Mouse (Mus musculus): ENCODE measurements around the gene Olfr10.
"Not testable (repeated sequence)": the region's sequence is repeated elsewhere in the genome, so short reads cannot be mapped to it uniquely, and the experiment has no call there.

Gene Olfr10

GRCm38 (mm10) chr11:49304441-49304840, at the start of gene Olfr10:
Gene Olfr10, plus strand, starts transcription at chr11:49304741.
- no peak for DNase-seq

GRCm38 (mm10) chr11:49259296-49259695, 45.2 kb upstream of the Olfr10 start:
- DNase-seq: peak; percentile 78

- DNase-seq: no peak
Measured at GRCm38 (mm10) chr11:49259829-49260228, 44.7 kb upstream of the Olfr10 start.

DNA sequence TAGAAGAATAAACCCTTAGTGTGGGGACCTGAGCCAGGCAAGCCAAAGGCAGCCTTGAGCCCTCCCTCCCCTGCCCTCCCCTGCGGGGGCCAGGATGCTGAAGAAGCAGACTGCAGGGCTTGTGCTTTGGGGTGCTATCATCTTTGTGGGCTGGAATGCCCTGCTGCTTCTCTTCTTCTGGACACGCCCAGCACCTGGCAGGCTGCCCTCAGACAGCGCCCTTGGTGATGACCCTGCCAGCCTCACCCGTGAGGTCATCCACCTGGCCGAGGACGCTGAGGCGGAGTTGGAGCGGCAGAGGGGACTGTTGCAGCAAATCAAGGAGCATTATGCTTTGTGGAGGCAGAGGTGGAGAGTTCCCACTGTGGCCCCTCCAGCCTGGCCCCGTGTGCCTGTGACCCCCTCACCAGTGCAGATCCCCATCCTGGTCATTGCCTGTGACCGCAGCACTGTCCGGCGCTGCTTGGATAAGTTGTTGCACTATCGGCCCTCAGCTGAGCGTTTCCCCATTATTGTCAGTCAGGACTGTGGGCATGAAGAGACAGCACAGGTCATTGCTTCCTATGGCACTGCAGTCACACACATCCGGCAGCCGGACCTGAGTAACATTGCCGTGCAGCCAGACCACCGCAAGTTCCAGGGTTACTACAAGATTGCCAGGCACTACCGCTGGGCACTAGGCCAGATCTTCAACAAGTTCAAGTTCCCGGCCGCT, 43.8 kb upstream of the Olfr10 start:
- peak; percentile 96 for DNase-seq

- peak; percentile 95 for DNase-seq
Measured at GRCm38 (mm10) chr11:49261313-49261855, 43.2 kb upstream of the Olfr10 start.

- DNase-seq: peak; percentile 63
Measured at GRCm38 (mm10) chr11:49262286-49262685, 42.3 kb upstream of the Olfr10 start.

GRCm38 (mm10) chr11:49263149-49263548, 41.4 kb upstream of the Olfr10 start:
- no peak for DNase-seq

DNA sequence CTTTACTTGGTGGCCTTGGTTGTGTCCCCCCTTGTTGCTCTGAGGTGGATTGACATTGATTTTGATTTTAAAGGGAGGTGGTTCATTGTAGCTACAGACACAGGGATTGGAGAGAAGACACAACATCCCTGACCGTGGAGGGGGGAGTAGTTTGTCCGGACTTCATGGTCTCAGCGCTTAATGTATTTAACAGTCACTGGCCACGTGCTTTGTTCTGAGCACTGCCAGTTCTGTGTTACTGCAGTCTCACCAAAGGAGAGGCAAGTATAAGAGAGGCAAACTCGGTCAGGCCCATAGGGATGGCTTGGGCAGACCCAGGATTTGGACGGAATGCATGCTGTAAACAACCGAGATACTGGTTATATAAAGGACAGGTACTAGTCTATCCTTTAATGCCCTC, 40.5 kb upstream of the Olfr10 start:
- DNase-seq: no peak

DNA sequence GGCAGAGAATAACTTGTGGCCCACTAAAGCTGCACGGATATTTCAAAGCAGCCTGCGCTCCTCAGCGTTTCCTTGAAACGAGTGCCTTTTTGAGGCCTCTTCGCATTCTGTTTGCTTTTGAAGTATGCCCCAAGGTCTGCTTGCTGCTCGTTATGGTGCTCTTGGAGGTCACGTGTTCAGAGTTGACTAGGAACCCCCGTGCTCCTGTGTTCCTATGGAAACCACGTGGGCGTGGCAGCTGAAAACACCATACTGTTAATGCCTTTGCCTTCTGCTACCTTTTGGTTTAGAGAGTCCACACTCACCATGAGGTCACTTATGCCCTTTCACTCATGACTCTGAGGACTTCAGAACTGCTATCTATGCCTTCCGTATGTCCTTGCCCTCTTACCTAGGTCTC, 39.9 kb upstream of the Olfr10 start:
- DNase-seq: no peak

DNA sequence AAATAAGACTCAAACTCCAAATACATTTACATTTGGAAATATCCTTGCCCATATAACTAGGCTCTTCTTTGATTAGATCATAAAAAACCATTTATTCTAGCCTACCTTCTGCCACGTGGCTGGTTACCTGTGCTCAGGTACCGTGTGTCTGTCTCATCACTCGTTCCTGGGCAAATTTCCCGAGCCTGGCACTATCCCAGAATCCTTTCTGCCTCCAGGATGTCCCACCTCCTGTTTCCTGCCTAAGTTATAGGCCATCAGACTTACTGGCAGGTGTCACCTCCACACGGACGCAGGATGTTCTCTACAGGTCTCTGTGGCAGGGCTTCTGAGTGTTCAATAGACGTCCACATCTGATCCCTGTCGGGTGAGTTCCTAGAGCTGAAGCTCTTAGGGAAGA, 39.4 kb upstream of the Olfr10 start:
- DNase-seq: peak; percentile 46

DNA sequence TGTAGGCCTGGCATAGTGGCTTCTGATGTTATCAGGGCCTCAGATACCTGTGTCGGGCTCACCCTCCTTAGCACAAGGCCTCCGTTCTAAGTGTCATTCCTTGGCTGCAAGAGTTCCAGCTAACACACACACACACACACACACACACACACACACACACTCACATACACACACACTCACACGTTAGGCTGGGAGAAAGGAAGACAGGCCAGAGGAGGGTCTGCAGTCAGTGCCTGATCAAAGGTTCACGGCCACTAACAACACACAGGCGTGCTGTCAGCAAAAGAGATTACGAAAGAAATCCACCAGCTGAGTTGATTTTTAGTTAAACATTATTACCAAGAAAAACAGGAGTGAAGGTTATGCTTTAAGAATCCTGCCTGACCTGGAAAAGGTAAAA, 37.9 kb upstream of the Olfr10 start:
- peak; percentile 88 for DNase-seq

DNA sequence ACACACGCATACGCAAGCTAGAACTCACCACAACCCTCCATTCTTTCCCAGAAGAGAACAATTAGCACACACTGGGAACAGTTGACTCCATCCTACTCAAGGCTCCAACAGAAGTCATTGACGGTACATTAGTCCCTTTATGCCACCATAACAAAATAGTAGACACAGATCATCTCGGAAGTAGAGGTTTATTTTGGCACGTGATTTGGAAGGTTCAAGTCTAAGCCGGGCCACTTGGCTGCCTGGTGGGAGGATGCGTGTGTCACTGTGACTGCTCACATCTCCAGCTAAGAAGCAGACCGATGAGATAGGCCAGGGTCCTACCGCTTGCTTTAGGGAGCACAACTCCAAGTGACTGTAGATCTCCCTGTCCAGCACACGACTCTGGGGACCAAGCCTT, 37.2 kb upstream of the Olfr10 start:
- DNase-seq: no peak

DNA sequence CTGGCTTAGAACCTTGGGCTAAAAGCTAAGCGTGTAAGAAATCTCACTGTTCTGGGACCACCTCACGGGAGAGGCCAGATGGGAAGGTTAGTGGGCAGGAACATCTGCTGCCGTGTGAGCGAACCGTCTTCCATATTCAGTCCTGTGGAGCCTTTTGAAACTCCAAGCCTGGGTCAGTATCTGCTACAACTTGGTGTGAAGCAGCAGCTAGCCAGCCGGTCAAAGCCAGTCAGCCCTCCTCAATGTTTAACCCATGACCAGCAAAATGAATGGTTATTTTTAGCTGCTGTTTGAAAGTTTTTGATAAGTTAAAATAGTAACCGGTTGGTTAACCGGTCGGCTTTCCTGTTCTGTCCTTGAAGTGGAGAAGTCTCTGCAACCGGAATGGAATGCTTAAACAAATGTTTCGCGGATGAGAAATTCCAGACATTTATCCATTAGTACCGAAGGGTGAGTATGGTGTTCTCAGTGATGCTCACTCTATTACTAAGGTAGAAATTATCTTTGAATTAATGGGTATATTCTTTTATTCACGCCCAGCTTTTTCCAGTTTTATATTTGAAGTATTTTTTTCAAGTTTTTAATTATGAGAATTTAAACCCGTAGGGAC, 36.5 kb upstream of the Olfr10 start:
- DNase-seq: peak; percentile 88

DNA sequence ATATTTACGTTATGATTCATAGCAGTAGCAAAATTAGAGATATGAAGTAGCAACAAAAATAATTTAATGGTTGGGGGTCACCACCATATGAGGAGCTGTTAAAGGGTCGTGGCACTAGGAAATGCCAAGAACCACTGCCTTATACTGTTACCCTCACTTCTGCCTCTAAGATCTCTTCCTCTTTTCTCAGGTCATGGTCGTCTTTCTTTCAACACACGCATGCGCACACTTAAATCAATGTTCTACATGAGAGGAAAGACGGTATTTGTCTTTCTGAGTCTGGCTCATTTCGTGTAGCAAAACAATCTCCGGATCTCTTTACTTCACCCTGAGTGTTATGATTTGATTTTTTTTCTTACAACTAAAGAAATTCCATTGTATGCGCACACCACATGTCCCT, 34.8 kb upstream of the Olfr10 start:
- DNase-seq: no peak

DNA sequence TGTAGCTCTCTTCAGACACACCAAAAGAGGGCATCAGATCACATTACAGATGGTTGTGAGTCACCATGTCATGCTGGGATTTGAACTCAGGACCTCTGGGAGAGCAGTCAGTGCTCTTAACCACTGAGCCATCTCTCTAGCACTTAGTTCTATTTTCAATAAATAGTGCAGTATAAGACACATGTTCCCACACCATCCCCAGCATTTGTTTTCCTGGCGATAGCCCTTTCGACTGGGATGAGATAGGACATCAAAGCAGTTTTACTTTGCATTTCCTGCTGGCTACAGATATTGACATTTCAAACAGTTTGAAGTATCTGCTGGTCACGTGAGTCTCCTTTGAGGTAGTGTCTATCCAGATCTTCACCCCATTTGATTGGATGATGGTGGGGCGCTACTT, 34.2 kb upstream of the Olfr10 start:
- DNase-seq: no peak

DNA sequence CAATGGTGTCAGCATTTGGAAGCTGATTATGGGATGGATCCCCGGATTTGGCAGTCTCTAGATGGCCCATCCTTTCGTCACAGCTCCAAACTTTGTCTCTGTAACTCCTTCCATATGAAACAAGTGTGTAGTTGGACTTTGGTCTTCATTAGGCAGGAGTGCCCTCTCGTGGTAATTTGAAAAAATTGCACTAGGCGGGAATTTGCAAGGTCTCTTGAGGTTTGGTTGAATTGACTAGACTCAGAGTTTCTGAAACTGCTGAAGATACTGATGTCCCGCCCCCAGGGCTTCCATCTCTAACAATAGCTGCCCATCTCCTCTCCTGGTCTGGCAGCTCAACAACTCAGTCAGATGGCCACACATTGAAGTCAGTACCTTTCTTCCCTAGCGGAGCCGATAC, 33.2 kb upstream of the Olfr10 start:
- DNase-seq: peak; percentile 69

GRCm38 (mm10) chr11:49273834-49274519, 30.6 kb upstream of the Olfr10 start:
- no peak for DNase-seq

- peak; percentile 43 for DNase-seq
Measured at GRCm38 (mm10) chr11:49278222-49278621, 26.3 kb upstream of the Olfr10 start, which contains the start of gene Olfr1393. Gene Olfr1393, plus strand, starts transcription at chr11:49278304.

GRCm38 (mm10) chr11:49284982-49285381, 19.6 kb upstream of the Olfr10 start, which contains the start of gene Olfr1392:
Gene Olfr1392, plus strand, starts transcription at chr11:49285282.
- not testable (repeated sequence) for DNase-seq

DNA sequence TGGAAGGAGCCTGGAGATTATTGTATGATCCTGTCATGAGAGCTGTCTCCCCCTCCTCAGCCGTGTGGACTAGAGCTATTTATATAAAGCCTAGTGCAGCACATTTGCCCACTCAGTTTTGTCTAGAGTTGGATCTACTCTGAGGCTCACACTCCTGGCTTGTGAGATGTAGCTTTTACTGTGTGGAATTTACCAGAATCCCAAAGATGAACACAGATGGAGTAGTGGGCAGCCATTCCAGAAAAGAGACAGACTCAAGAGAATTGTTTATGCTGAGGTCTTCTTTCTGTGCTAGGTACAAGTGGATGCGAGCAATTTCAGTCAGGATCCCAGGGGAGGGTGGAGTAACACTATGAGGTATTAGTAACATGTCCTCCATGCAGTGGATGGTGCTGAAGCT, 17.3 kb upstream of the Olfr10 start:
- no peak for DNase-seq

DNA sequence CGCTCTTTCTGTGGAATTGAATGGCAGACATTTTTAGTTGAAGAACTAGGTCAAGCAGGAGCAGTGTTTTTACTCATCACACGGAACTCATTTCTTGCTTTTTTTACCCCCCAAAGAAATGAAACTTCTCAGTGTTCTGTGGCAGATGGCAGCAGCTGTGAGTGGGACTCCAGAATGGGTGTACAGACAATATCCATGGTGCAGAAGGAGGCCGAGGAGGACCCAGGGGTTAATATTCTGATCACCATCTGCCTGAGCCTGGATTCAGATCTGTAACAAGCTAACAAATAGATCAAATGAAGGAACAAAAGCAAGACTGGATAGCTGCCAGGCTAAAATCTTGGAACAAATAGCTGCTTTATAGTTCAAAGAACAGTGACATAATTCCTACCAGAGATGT, 11.8 kb upstream of the Olfr10 start:
- no peak for DNase-seq

DNA sequence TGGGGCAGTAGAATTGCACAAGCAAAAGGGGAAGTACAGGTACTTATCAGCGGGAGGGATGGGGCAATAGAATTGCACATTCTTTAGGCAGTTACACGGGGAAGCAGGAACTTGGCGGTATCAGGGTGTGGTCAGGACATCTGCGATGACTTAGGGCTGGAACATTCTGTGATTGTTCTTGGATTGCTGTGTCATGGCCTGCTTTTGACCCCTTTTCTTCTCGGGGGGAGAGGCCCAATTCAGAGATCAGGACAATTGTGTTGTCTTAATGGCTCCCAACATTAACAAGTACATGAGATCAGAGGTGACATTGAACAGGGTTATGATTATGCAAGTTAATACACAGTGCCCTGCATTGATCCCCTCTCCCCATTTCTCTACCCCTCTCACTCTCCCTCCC, 4.0 kb downstream of the Olfr10 start:
- DNase-seq: not testable (repeated sequence)

- DNase-seq: no peak
Measured at GRCm38 (mm10) chr11:49322442-49322841, 17.9 kb downstream of the Olfr10 start, which contains the start of gene Olfr1391. Gene Olfr1391, plus strand, starts transcription at chr11:49322742.

DNA sequence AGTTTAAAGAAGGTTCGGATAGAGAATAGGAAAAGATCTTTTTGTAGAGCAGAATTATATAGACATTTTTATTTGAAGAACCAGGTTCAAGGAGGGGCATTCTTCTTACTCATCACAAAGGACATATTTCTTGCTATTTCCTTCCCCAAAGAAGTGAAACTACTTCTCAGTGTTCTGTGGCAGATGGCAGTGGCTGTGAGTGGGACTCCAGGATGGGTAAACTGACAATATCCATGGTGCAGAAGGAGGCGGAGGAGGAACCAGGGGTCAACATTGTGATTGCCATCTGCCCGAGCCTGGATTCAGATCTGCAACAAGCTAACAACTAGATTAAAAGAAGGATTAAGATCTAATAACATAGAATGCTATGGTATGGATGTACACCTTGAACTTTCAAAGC, 22.2 kb downstream of the Olfr10 start:
- DNase-seq: no peak
